Mouse (Mus musculus) embryonic facial prominence, embryonic 15.5 days (tissue): Measurements from ENCODE around the gene Isyna1. TPM values are rescaled to one million over a fixed set of nuclear protein-coding genes. Genes with fewer than 3 reads are reported as not detected.
A peak's percentile ranks its signal among the peaks of the same experiment; 100 is the strongest.

ENCODE experiments used
- ATAC-seq: fragments of 200-750 bp; cut with Nextera tagmentation; 2 replicates; pipeline ENCODE4 v1.8.0; 2017; ENCODE audit warnings: low read depth, moderate TSS enrichment; ENCODE audit not compliant: insufficient number of reproducible peaks, low FRiP score, low TSS enrichment
- H3K27ac ChIP-seq: fragments of 300-500 bp; sonication (generic); replicated peaks from 2 replicates; pipeline ENCODE4 v1.5.1; 2015; ENCODE audit warnings: mild to moderate bottlenecking, inconsistent platforms
- H3K27me3 ChIP-seq: fragments of 300-500 bp; sonication (generic); 2 replicates; pipeline ENCODE4 v1.6.1; 2015; ENCODE audit warnings: inconsistent platforms
- H3K36me3 ChIP-seq: fragments of 300-500 bp; sonication (generic); 2 replicates; pipeline ENCODE4 v1.6.1; 2015; ENCODE audit warnings: mild to moderate bottlenecking, inconsistent platforms
- H3K4me1 ChIP-seq: fragments of 300-500 bp; sonication (generic); 2 replicates; pipeline ENCODE4 v1.6.1; 2015; ENCODE audit warnings: inconsistent platforms
- H3K4me2 ChIP-seq: fragments of 300-500 bp; sonication (generic); replicated peaks from 2 replicates; pipeline ENCODE4 v1.6.1; 2015; ENCODE audit warnings: mild to moderate bottlenecking, inconsistent platforms
- H3K4me3 ChIP-seq: fragments of 300-500 bp; sonication (generic); replicated peaks from 2 replicates; pipeline ENCODE4 v1.5.1; 2015; ENCODE audit warnings: mild to moderate bottlenecking, inconsistent platforms
- H3K9ac ChIP-seq: fragments of 300-500 bp; sonication (generic); 2 replicates; pipeline ENCODE4 v1.6.1; 2015; ENCODE audit warnings: inconsistent platforms
- H3K9me3 ChIP-seq: fragments of 300-500 bp; sonication (generic); replicated peaks from 2 replicates; pipeline ENCODE4 v1.6.1; 2016; ENCODE audit warnings: inconsistent platforms
- WGBS: fragments of 180-500 bp; shearing (Covaris S2); methylation state at CpG from one replicate; pipeline ENCODE4 v1.1.7; 2015; 5-methylcytosine and 5-hydroxymethylcytosine counted together
- polyA plus RNA-seq: library from polyadenylated mRNA; unstranded; fragments of >200 nt; fragmentation: Nextera tagmentation; extraction: Ambion mirVana; gene quantifications from 2 replicates; pipeline ENCODE4 v1.2.1, GENCODE M21; 2015

Isyna1 gene
- polyA plus RNA-seq, 1 experiment from 2014 or later, result 143 TPM

- Histone ChIP-seq H3K9ac (peak overlapping the region; percentile 37), H3K4me2 (peak overlapping the region; percentile 83), H3K27ac (peak overlapping the region; percentile 23; the same call in 1 of the 2 replicates), H3K9me3 (no peaks in the 10 kb centered on the region), H3K4me3 (peak overlapping the region; percentile 56), H3K4me1 (peaks cover 36% of the 10 kb centered on the region), H3K27me3 (peaks cover 11% of the 10 kb centered on the region), H3K36me3 (no peaks in the 10 kb centered on the region)
- peak; percentile 87 for ATAC-seq
- WGBS, result 1% methylated on average over 60 of the region's 60 CpGs
Measured at GRCm38 (mm10) chr8:70629574-70630531, 35.7 kb downstream of the Isyna1 start.

DNA sequence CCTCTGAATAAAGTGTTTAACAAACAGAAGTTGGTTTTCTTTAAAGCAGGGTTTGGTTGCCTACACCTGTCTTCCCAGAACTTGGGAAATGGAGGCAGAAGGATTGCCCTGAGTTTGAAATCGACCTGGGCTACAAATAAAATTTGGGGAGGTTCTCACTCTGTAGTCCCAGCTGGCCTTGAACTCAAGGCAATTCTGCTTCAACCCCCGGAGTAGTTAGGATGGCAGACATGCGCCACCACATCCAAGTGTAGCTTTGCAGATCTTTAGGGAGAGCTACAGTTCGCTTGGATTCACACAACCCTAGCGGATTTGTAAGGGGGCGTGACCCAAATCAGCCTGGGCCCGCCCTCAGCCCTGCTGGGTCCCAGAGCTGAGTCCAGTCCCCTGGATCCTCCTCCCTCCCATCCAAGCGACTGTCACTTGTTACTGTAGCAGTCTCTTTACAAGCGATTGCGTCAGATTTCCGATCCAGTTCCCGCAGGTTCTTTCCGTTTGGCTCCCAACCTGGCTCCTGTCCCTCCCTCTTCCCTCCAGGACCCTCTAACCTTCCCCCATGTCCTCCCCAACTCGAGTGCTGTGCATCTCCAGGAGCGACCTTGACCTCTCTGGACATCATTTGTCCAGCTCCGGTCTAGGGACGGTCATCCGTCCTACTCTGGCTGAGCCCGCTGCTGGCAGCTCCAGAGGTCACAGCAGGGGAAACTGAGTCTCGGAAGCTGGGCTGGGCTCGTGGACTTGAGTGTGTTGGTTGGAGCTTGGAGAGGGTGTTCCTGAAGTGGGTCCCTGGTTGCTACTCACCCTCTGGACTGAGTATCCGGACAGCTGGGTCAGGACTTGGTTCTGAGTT is 36.6 kb downstream of the Isyna1 start:
- Histone ChIP-seq H3K27me3 (peaks cover 11% of the 10 kb centered on the region), H3K4me2 (peak overlapping the region; percentile 83), H3K9ac (no peak overlapping the region), H3K36me3 (no peaks in the 10 kb centered on the region), H3K27ac (peak overlapping the region; percentile 23; the same call in 1 of the 2 replicates), H3K4me3 (peak overlapping the region; percentile 56; the same call in 1 of the 2 replicates), H3K9me3 (no peaks in the 10 kb centered on the region), H3K4me1 (peaks cover 31% of the 10 kb centered on the region)
- ATAC-seq, result 0 out of 2 replicates have a peak, but pooled peaks have one; percentile 31
- 15% methylated on average over 22 of the region's 22 CpGs for WGBS

DNA sequence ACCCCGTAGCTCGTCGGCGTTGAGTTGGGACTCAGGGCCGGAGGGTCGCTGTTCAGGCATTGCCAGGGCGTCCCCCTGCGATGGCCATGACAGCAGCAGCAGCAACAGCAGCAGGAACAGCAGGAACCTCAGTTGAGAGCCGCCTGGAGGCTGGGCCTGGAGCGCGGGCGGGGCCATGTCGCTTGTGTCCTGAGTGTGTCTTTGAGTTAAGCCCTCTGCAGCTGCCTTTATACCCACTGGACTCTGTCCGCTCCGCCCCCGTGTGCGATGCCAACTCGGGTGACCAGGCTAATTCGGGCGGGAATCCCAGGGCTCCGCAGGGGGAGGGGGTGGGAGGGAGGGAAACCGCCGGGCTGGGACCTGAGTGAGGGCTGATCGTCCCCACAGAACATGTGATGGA is 37.3 kb downstream of the Isyna1 start:
- Histone ChIP-seq H3K4me3 (no peak overlapping the region), H3K4me1 (peaks cover 31% of the 10 kb centered on the region), H3K4me2 (peak overlapping the region; percentile 15; the same call in 1 of the 2 replicates), H3K9me3 (no peaks in the 10 kb centered on the region), H3K36me3 (no peaks in the 10 kb centered on the region), H3K27ac (no peak overlapping the region), H3K9ac (no peak overlapping the region), H3K27me3 (peaks cover 11% of the 10 kb centered on the region)
- WGBS, result 18% methylated on average over 24 of the region's 24 CpGs
- ATAC-seq, result no peak

- ATAC-seq, result no peak
- H3K27ac ChIP-seq, result no peak within 1 kb of the TSS
- no peak within 1 kb of the TSS for H3K9ac ChIP-seq
- peaks cover 11% of the 10 kb centered on the region for H3K27me3 ChIP-seq
- WGBS, result 67% methylated on average over 6 of the region's 6 CpGs
- peaks cover 31% of the 10 kb centered on the region for H3K4me1 ChIP-seq
- H3K4me3 ChIP-seq, result no peak within 1 kb of the TSS
- no peaks in the 10 kb centered on the region for H3K36me3 ChIP-seq
- H3K4me2 ChIP-seq, result peak within 1 kb of the TSS; percentile 15; the same call in 1 of the 2 replicates
- no peaks in the 10 kb centered on the region for H3K9me3 ChIP-seq
Measured at GRCm38 (mm10) chr8:70632346-70632892, 38.2 kb downstream of the Isyna1 start, which contains the start of gene Gdf15. Gdf15 (minus strand) TSS chr8:70632456.

DNA sequence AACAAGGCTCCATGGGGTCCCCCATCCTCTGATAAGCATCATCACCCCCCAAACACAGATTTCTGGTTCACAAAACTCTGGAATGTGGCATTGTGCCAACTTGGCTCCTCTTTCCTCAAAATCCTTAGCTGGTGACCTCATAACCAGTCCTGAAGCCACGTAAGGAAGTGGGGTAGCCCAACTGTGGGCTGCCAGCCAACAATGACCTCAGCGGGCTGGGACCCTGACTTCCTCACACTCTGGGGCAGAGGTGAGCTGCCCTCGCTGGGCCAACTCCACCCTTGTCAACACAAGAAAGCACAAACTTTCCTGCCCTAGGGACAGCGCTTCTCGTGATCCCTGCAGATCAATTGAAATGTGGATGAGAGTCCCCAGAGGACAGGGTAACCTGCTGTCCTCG is 39.9 kb downstream of the Isyna1 start:
- H3K27me3 ChIP-seq, result peaks cover 11% of the 10 kb centered on the region
- no peak overlapping the region for H3K4me2 ChIP-seq
- H3K4me3 ChIP-seq, result no peak overlapping the region
- no peaks in the 10 kb centered on the region for H3K36me3 ChIP-seq
- no peak overlapping the region for H3K27ac ChIP-seq
- peaks cover 31% of the 10 kb centered on the region for H3K4me1 ChIP-seq
- ATAC-seq, result no peak
- 43% methylated on average over 6 of the region's 6 CpGs for WGBS
- no peaks in the 10 kb centered on the region for H3K9me3 ChIP-seq
- H3K9ac ChIP-seq, result no peak overlapping the region

- Histone ChIP-seq H3K27me3 (peaks cover 11% of the 10 kb centered on the region), H3K9ac (no peak overlapping the region), H3K27ac (no peak overlapping the region), H3K36me3 (no peaks in the 10 kb centered on the region), H3K4me2 (no peak overlapping the region), H3K9me3 (no peaks in the 10 kb centered on the region), H3K4me3 (no peak overlapping the region), H3K4me1 (peaks cover 22% of the 10 kb centered on the region)
- no peak for ATAC-seq
- WGBS, result 66% methylated on average over 6 of the region's 6 CpGs
Measured at GRCm38 (mm10) chr8:70635527-70635926, 41.4 kb downstream of the Isyna1 start.

- 57% methylated on average over 8 of the region's 8 CpGs for WGBS
- Histone ChIP-seq H3K27ac (no peak overlapping the region), H3K9me3 (no peaks in the 10 kb centered on the region), H3K4me1 (peaks cover 11% of the 10 kb centered on the region; the same call in 1 of the 2 replicates), H3K36me3 (no peaks in the 10 kb centered on the region), H3K9ac (no peak overlapping the region), H3K4me2 (no peak overlapping the region), H3K27me3 (no peaks in the 10 kb centered on the region), H3K4me3 (no peak overlapping the region)
- ATAC-seq, result no peak
Measured at GRCm38 (mm10) chr8:70636838-70637237, 42.7 kb downstream of the Isyna1 start.

DNA sequence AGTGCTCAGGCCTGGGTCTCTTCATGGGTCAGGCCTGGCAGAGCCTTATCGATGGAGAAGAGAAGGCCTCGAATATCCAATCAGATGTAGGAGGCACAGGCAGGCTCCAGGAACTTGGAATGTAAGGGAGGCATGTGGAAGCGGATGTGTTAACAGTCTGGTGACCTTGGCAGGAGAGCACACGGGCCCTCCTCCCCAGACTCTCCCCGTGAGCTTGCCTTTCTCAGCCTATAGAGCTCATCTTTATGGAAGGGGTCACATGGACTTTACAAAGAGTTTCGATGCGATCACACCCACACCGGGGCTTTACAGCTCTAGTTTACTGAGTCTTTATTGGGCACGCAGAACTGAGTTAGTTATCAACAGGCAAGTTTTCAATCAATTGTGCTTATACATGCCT is 44.6 kb downstream of the Isyna1 start:
- H3K4me2 ChIP-seq, result no peak overlapping the region
- H3K27ac ChIP-seq, result no peak overlapping the region
- 76% methylated on average over 9 of the region's 9 CpGs for WGBS
- H3K4me1 ChIP-seq, result peaks cover 8% of the 10 kb centered on the region; the same call in 1 of the 2 replicates
- no peaks in the 10 kb centered on the region for H3K36me3 ChIP-seq
- ATAC-seq, result no peak
- no peak overlapping the region for H3K4me3 ChIP-seq
- H3K27me3 ChIP-seq, result no peaks in the 10 kb centered on the region
- H3K9me3 ChIP-seq, result no peaks in the 10 kb centered on the region
- H3K9ac ChIP-seq, result no peak overlapping the region

DNA sequence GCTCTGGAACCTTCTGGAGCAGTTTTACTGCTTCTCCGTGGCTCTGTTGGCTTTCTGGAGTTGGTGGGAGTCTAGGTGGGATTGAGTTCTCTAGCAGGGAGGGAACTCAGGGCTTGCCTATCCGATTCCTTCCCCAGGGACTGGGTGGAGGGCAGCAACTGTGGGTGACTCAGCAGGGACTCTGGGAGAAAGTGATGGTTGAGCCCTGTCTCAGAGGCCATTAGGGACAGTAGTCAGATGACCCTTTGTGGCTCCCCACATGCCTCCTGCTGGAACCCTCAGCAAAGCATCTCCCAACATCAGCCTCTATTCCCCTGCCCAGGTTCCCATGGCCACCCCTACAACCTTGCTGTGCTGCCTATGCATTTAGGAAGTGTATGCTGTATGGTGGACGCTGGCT is 48.8 kb downstream of the Isyna1 start:
- ATAC-seq, result no peak
- no peak overlapping the region for H3K27ac ChIP-seq
- H3K36me3 ChIP-seq, result no peaks in the 10 kb centered on the region
- H3K4me1 ChIP-seq, result peaks cover 17% of the 10 kb centered on the region
- H3K4me3 ChIP-seq, result no peak overlapping the region
- no peak overlapping the region for H3K4me2 ChIP-seq
- H3K27me3 ChIP-seq, result no peaks in the 10 kb centered on the region
- H3K9me3 ChIP-seq, result no peaks in the 10 kb centered on the region
- WGBS, result 52% methylated on average over 3 of the region's 3 CpGs
- H3K9ac ChIP-seq, result no peak overlapping the region

- Histone ChIP-seq H3K9ac (no peak overlapping the region), H3K9me3 (no peaks in the 10 kb centered on the region), H3K4me1 (peaks cover 18% of the 10 kb centered on the region), H3K36me3 (no peaks in the 10 kb centered on the region), H3K27me3 (no peaks in the 10 kb centered on the region), H3K4me3 (no peak overlapping the region), H3K4me2 (no peak overlapping the region), H3K27ac (no peak overlapping the region)
- WGBS, result 82% methylated on average over 2 of the region's 2 CpGs
- no peak for ATAC-seq
Measured at GRCm38 (mm10) chr8:70644065-70644464, 49.9 kb downstream of the Isyna1 start.
